In the genomic region with DNA sequence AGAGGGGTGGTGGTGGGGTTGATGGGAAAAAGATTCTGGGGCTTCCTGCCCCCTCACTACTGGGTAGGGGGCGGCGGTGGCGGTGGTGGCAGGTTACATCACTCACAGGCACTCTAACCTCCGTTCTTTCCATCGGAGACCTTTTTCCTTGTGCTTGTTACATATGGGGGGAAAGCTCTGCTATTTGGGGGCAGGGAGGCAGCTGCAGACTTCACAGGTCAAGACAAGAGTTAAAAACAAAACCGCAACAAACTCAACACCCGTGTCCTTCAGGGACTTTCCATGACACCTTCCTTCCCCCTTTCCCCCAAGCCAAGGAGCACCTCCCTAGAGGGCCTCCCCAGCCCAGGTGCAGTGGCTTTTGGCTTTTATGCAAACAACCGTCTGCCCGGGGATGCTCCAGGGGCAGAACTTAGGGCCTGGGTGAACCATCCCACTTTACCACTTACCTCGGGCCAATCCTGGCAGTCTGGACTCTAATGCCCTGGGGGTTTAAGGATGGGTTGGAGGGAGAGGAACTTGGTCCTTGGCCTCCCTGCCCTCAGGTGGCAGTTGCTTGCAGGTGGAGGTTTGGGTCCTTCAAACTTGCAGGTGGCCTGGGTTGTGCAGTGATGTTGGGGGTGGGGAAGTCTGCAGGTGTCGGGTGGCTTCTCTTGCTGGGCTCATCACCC, we compare ENCODE assay signal across 17 mouse cellular contexts. TPM values are rescaled to one million over a fixed set of nuclear protein-coding genes. Genes with fewer than 3 reads are reported as not detected.
A peak's percentile ranks its signal among the peaks of the same experiment; 100 is the strongest.
DNase-seq lines count a peak whose midpoint lies in the region; ATAC-seq lines count a peak whose summit lies in the region.
"Had no signal": no experiment of that assay in that cellular context is flagged by ENCODE, and none has a peak within 500 bp of the region (broad histone marks: within the 10 kb centered on the region; RNA-seq: fewer than 3 reads in every experiment).

No protein-coding gene starts in this region.

- ATAC-seq in kidney, embryonic 15.5 days (replicated peaks; ENCODE audit: low FRiP score): no peak
- no peak for ATAC-seq in erythroblast, adult 5-6 weeks (replicated peaks; ENCODE audit: low FRiP score, poor library complexity, severe bottlenecking)
- ATAC-seq: forebrain, embryonic 14.5 days; lung, postnatal 0 days had no signal

- 0 out of 2 replicates have a peak overlapping the region, but pooled peaks have one; percentile 94 for H3K4me2 ChIP-seq in kidney, embryonic 15.5 days

- intact Hi-C loops in left cerebral cortex, postnatal 10 days (cut with DNase I): loop anchor here (5.0 to 10.0 kb wide), 2 partner anchors 117 to 194 kb away; no protein-coding TSS in a partner anchor

- H3K27me3 ChIP-seq in kidney, embryonic 15.5 days: peaks cover 29% of the 10 kb centered on the region
- H3K27me3 ChIP-seq in limb, embryonic 10.5 days (ENCODE audit: low read depth, poor library complexity, severe bottlenecking): peaks cover 51% of the 10 kb centered on the region

- H3K9ac ChIP-seq in kidney, embryonic 15.5 days: no peak overlapping the region
- H3K9ac ChIP-seq: embryonic facial prominence, embryonic 13.5 days; midbrain, embryonic 15.5 days; neural tube, embryonic 15.5 days had no signal

- H3K36me3 ChIP-seq in kidney, embryonic 15.5 days: peaks cover 18% of the 10 kb centered on the region
- no peaks in the 10 kb centered on the region for H3K36me3 ChIP-seq in limb, embryonic 10.5 days
- H3K36me3 ChIP-seq: midbrain, embryonic 15.5 days; neural tube, embryonic 15.5 days had no signal

- 21% methylated on average over 11 of the region's 11 CpGs for WGBS in kidney, embryonic 15.5 days
- 10% methylated on average over 11 of the region's 11 CpGs for WGBS in limb, embryonic 10.5 days

- no peak for DNase-seq in kidney, adult 11 months
- no peak for DNase-seq in limb, embryonic 10.5 days (ENCODE audit: low spot score)
- DNase-seq in spleen, postnatal 10 days (ENCODE audit: low spot score in 2 of 2): peak; percentile 44 to 61
- no peak for DNase-seq in urinary bladder, adult 18-20 months (ENCODE audit: low spot score in 2 of 2)
- no peak for DNase-seq in left cerebral cortex, postnatal 10 days (ENCODE audit: extremely low spot score in 1 of 2, low spot score in 2 of 2)
- DNase-seq: cerebellum, postnatal 36 days; gastrocnemius, postnatal 36 days; liver; right cerebral cortex, postnatal 14 days had no signal

- peaks cover 26% of the 10 kb centered on the region for H3K4me1 ChIP-seq in kidney, embryonic 15.5 days
- H3K4me1 ChIP-seq in limb, embryonic 10.5 days: peaks cover 22% of the 10 kb centered on the region

- H3K27ac ChIP-seq in kidney, embryonic 15.5 days: no peak overlapping the region
- H3K27ac ChIP-seq in limb, embryonic 10.5 days: no peak overlapping the region
- H3K27ac ChIP-seq: embryonic facial prominence, embryonic 13.5 days; midbrain, embryonic 15.5 days; neural tube, embryonic 15.5 days had no signal

- H3K4me3 ChIP-seq in kidney, embryonic 15.5 days (replicated peaks): no peak overlapping the region
- 0 out of 2 replicates have a peak overlapping the region, but pooled peaks have one; percentile 4 for H3K4me3 ChIP-seq in limb, embryonic 10.5 days

- no peaks in the 10 kb centered on the region for H3K9me3 ChIP-seq in kidney, embryonic 15.5 days (replicated peaks)
- no peaks in the 10 kb centered on the region for H3K9me3 ChIP-seq in limb, embryonic 10.5 days (replicated peaks)
- H3K9me3 ChIP-seq: embryonic facial prominence, embryonic 13.5 days; midbrain, embryonic 15.5 days; neural tube, embryonic 15.5 days had no signal

RNA-seq across cellular contexts. Expression of a gene that starts 13.0 kb away (rescaled TPM):
- polyA plus RNA-seq in kidney, embryonic 15.5 days (2015; fragmentation: Nextera tagmentation; extraction: Ambion mirVana): 68.8 and 69.8 TPM in 2 replicates
- polyA plus RNA-seq in limb, embryonic 10.5 days (2016; fragmentation: Nextera tagmentation; extraction: Ambion mirVana): 6.4 and 9.5 TPM in 2 replicates
- not detected in 2 replicates for total RNA-seq in erythroblast, adult 5-6 weeks (2015; ENCODE audit: low replicate concordance)
- not detected in 2 replicates for total RNA-seq in erythroblast, adult 5-6 weeks (2017; ENCODE audit: low replicate concordance)
- 1 to 10 TPM; 2.1 to 2.6 TPM for total RNA-seq in left cerebral cortex, postnatal 10 days (2021)
- total RNA-seq: gastrocnemius, postnatal 36 days; hematopoietic stem cell, adult 5-6 weeks had no signal

RNA-seq across cellular contexts. Expression of a gene that starts 20.4 kb away (rescaled TPM):
- 101 and 106 TPM in 2 replicates for polyA plus RNA-seq in kidney, embryonic 15.5 days (2015; fragmentation: Nextera tagmentation; extraction: Ambion mirVana)
- 76.8 and 81.3 TPM in 2 replicates for polyA plus RNA-seq in limb, embryonic 10.5 days (2016; fragmentation: Nextera tagmentation; extraction: Ambion mirVana)
- total RNA-seq in erythroblast, adult 5-6 weeks (2015; ENCODE audit: low replicate concordance): 13.4 and 19.9 TPM in 2 replicates
- total RNA-seq in erythroblast, adult 5-6 weeks (2017; ENCODE audit: low replicate concordance): 1.4 and 3.9 TPM in 2 replicates
- total RNA-seq in left cerebral cortex, postnatal 10 days (2021): 100 to 1,000 TPM; 104 to 117 TPM

RNA-seq across cellular contexts. Expression of a gene that starts 46.9 kb away (rescaled TPM):
- polyA plus RNA-seq in kidney, embryonic 15.5 days (2015; fragmentation: Nextera tagmentation; extraction: Ambion mirVana): 46.2 and 48.0 TPM in 2 replicates
- polyA plus RNA-seq in limb, embryonic 10.5 days (2016; fragmentation: Nextera tagmentation; extraction: Ambion mirVana): 24.5 and 30.9 TPM in 2 replicates
- total RNA-seq in erythroblast, adult 5-6 weeks (2015; ENCODE audit: low replicate concordance): 0.21 TPM in 1 of 2 replicates, not detected in the other
- total RNA-seq in erythroblast, adult 5-6 weeks (2017; ENCODE audit: low replicate concordance): 0.28 TPM in 1 of 2 replicates, not detected in the other
- total RNA-seq in left cerebral cortex, postnatal 10 days (2021): 1 to 10 TPM; 2.4 TPM
- total RNA-seq: hematopoietic stem cell, adult 5-6 weeks had no signal

RNA-seq across cellular contexts. Expression of a gene that starts 58.9 kb away (rescaled TPM):
- polyA plus RNA-seq in kidney, embryonic 15.5 days (2015; fragmentation: Nextera tagmentation; extraction: Ambion mirVana): 16.9 and 17.5 TPM in 2 replicates
- 9.7 and 10.5 TPM in 2 replicates for polyA plus RNA-seq in limb, embryonic 10.5 days (2016; fragmentation: Nextera tagmentation; extraction: Ambion mirVana)
- not detected in 2 replicates for total RNA-seq in erythroblast, adult 5-6 weeks (2015; ENCODE audit: low replicate concordance)
- 0.56 TPM in 1 of 2 replicates, not detected in the other for total RNA-seq in erythroblast, adult 5-6 weeks (2017; ENCODE audit: low replicate concordance)
- 10 to 100 TPM in 1 of 2 experiments, 1 to 10 TPM in 1; 8.6 to 10.1 TPM for total RNA-seq in left cerebral cortex, postnatal 10 days (2021)

Comparison
In these comparisons a context has a peak if more than half of its experiments do, and no peak if none do; other contexts are left out.
1. DNase-seq: peak in spleen, postnatal 10 days (2 of 2); none in kidney, adult 11 months (single experiment), limb, embryonic 10.5 days (single experiment), urinary bladder, adult 18-20 months (0 of 2) and left cerebral cortex, postnatal 10 days (0 of 2).
2. RNA of a gene that starts 20.4 kb away (total RNA-seq): 104 to 117 TPM in left cerebral cortex, postnatal 10 days; 1.4 to 19.9 TPM in erythroblast, adult 5-6 weeks; every median in the first group is over 4 times any median in the second.